Mouse (Mus musculus) heart, adult 2 months (tissue): Measurements from ENCODE around the gene Mapk7. TPM values are rescaled to one million over a fixed set of nuclear protein-coding genes. Genes with fewer than 3 reads are reported as not detected.

Experiments used
- DNase-seq, 2 experiments: peaks; one replicate each; pipeline ENCODE4 v3.0.0; 2021
- H3K27ac ChIP-seq: fragments of 200-600 bp; 2 replicates; pipeline ENCODE4 v1.8.1; 2022
- H3K27me3 ChIP-seq: fragments of 200-500 bp; 2 replicates; pipeline ENCODE4 v1.6.1; 2012; ENCODE audit warnings: mild to moderate bottlenecking, low read length, inconsistent platforms, mixed read lengths; ENCODE audit not compliant: control insufficient read depth, insufficient read depth
- H3K36me3 ChIP-seq: fragments of 200-500 bp; 2 replicates; pipeline ENCODE4 v1.6.1; 2012; ENCODE audit warnings: low read length, inconsistent platforms; ENCODE audit not compliant: control insufficient read depth, insufficient read depth
- H3K4me1 ChIP-seq: fragments of 200-500 bp; 2 replicates; pipeline ENCODE4 v1.6.1; 2011; ENCODE audit warnings: low read length; ENCODE audit not compliant: control insufficient read depth, insufficient read depth
- H3K4me3 ChIP-seq: fragments of 200-600 bp; 2 replicates; pipeline ENCODE4 v1.8.1; 2022
- H3K79me2 ChIP-seq: fragments of 200-500 bp; replicated peaks from 2 replicates; pipeline ENCODE4 v1.6.1; 2012; ENCODE audit warnings: mild to moderate bottlenecking, inconsistent platforms, low read length, moderate library complexity, mixed read lengths; ENCODE audit not compliant: control insufficient read depth, insufficient read depth
- H3K9ac ChIP-seq: fragments of 200-500 bp; 2 replicates; pipeline ENCODE4 v1.6.1; 2012; ENCODE audit warnings: low read depth, mild to moderate bottlenecking, control low read depth, inconsistent platforms, low read length, mixed read lengths
- CTCF ChIP-seq: fragments of 200-600 bp; IDR thresholded peaks from 2 replicates; pipeline ENCODE4 v1.8.1; 2022; ENCODE audit warnings: antibody characterized with exemption, mild to moderate bottlenecking, moderate library complexity
- EP300 ChIP-seq: fragments of 200-500 bp; IDR thresholded peaks from 2 replicates; pipeline ENCODE4 v1.6.1; 2011; ENCODE audit warnings: low read depth, low read length, control low read depth; ENCODE audit not compliant: insufficient read depth
- POLR2A ChIP-seq: fragments of 200-500 bp; IDR thresholded peaks from 2 replicates; pipeline ENCODE4 v1.6.1; 2011; ENCODE audit warnings: mild to moderate bottlenecking, low read depth, low read length, control low read depth; ENCODE audit not compliant: insufficient read depth
- WGBS: fragments of 180-500 bp; shearing (Covaris S2); methylation state at CpG from one replicate; pipeline ENCODE4 v1.1.7; 2018; 5-methylcytosine and 5-hydroxymethylcytosine counted together
- intact Hi-C: fragments of 180-260 bp; cut with DNase I; formaldehyde crosslinking; loops from one replicate; pipeline ENCODE4 v1.15.1; 2025
- polyA plus RNA-seq: library from polyadenylated mRNA; depleted of rRNA; stranded (reverse); fragments of >200 nt; gene quantifications from 2 replicates; pipeline ENCODE4 v1.2.3, GENCODE M21; 2012
- total RNA-seq, 2 experiments: library from RNA; stranded (reverse); gene quantifications; 2 replicates each; pipeline ENCODE4 v1.2.3; 2021

The Mapk7 gene
- total and polyA plus RNA-seq, 3 experiments: 5.5 to 12.6 (median 6.0) TPM

DNA sequence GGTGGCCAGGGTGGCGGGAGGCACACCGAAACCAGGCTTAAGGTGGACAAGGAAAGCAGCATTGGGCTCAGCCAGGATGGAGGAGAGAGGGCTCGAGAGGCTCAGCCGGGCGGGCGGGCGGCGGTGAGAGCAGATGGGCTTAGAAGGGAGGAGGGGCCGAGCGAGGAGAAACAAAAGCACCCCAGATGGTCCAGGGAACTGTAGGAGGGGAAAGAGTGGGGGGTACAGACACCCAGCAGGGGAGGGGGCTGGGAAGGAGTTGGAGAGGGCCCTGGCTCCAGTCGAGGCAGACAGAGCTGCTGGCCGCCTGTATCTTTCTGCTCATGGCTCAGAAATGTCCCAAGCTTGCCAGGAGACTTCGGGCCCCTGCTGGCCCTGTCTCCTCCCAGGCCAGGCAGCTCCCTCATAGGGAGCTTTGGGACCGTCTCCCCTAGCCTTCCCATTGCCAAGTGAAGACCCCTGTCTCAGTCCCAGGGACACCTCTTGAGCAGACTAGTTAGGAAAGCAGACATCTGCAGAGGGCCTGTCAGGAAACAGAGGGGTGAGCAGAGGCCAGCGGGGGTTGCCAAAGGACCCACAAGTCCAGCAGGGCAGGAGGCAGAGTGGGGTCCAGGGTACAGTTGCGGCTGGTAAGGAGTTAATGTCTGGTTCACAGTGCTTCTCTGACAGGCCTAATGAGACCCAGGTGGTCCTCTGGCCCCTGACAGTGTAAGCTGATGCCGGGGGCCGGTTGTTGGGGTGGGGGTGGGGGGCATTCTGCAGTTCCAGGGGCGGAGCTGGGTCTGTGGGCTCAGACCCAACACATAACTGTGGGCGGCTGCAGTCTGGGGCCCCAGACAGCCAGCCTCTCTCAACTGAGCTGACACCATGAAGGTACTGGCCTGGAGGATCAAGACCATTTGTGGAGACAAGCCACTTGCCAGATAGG lies 9.3 kb downstream of the Mapk7 start, which contains the start of gene Mfap4:
Mfap4 (plus strand) TSS at position 819 of the 928 bp plus-strand sequence.
- H3K27me3 ChIP-seq: no peaks in the 10 kb centered on the region
- H3K27ac ChIP-seq: peak within 1 kb of the TSS; percentile 33
- peaks cover 2% of the 10 kb centered on the region; the same call in 1 of the 2 replicates for H3K4me1 ChIP-seq
- no peaks in the 10 kb centered on the region for H3K79me2 ChIP-seq
- no peak within 1 kb of the TSS for H3K4me3 ChIP-seq
- intact Hi-C loops: loop anchor here (5.0 kb wide), 1 partner anchor 43 kb away; no protein-coding TSS in a partner anchor
- TF ChIP-seq EP300 (no peak), CTCF (no peak), POLR2A (no peak)
- no peak within 1 kb of the TSS for H3K9ac ChIP-seq
- H3K36me3 ChIP-seq: no peaks in the 10 kb centered on the region
- peak; percentile 57 to 65 for DNase-seq
- WGBS: 55% methylated on average over 20 of the region's 20 CpGs

DNA sequence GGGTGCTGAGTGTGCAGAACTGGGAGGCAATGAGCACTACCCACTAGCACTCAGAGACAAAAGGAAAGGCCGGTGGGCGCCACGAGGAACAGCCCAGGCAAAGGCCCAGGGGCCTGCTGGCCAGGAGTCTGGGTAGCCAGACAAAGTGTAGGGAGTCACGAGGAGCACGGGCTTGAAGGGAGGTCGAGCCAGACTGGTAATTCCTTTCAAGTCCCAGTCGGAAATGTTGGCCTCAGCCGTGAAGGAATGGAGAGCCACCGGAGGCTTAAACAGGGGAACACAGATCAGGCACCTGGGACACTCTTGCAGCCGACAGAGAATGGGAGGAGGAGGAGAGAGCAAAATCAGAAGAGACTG lies 10.0 kb downstream of the Mapk7 start:
- WGBS: 43% methylated on average over 10 of the region's 10 CpGs
- Histone ChIP-seq H3K27me3 (no peaks in the 10 kb centered on the region), H3K9ac (no peak overlapping the region), H3K36me3 (no peaks in the 10 kb centered on the region), H3K27ac (peak overlapping the region; percentile 23; the same call in 1 of the 2 replicates), H3K4me3 (no peak overlapping the region), H3K79me2 (no peaks in the 10 kb centered on the region), H3K4me1 (peaks cover 2% of the 10 kb centered on the region; the same call in 1 of the 2 replicates)
- no peak for TF ChIP-seq EP300
- DNase-seq: no peak
- intact Hi-C loops: loop anchor here (5.0 kb wide), 1 partner anchor 42 kb away; no protein-coding TSS in a partner anchor

DNA sequence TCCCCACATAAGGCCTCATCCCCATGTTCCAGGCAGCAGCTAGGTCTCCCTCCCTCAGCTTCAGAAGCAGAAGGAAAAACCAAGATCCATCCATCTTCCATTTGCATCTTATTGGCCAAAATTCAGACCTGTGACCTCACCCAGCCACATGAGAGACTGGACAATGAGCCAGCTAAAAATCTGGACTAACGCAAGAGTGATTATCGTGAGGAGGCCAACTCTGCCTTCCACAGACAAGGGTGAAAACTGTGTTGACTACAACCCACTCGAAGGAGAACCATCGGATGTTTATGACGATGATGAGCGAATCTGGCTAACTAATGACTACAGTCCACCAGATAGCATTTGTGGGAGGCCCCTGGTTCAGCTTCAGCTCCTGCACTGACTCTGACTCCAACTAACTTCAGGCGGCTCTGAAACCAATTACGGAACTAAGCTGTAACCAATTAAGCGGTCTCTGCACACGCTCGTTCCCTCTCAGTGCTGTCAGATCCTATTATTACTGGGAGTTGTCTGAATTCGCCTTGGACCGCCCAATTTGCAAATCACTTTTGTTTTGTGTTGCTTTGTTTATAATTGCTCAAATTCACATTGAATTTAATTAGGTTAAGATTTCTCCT lies 10.9 kb downstream of the Mapk7 start:
- 85% methylated on average over 13 of the region's 13 CpGs for WGBS
- H3K36me3 ChIP-seq: no peaks in the 10 kb centered on the region
- intact Hi-C loops: loop anchor here (5.0 kb wide), 1 partner anchor 41 kb away; no protein-coding TSS in a partner anchor
- H3K27me3 ChIP-seq: no peaks in the 10 kb centered on the region
- no peak overlapping the region for H3K27ac ChIP-seq
- TF ChIP-seq POLR2A (no peak), CTCF (no peak), EP300 (no peak)
- H3K79me2 ChIP-seq: no peaks in the 10 kb centered on the region
- no peak overlapping the region for H3K9ac ChIP-seq
- DNase-seq: no peak
- H3K4me1 ChIP-seq: peaks cover 2% of the 10 kb centered on the region; the same call in 1 of the 2 replicates
- H3K4me3 ChIP-seq: no peak overlapping the region

GRCm38 (mm10) chr11:61481239-61482090 lies 12.7 kb downstream of the Mapk7 start:
- H3K27ac ChIP-seq: no peak overlapping the region
- no peak overlapping the region for H3K9ac ChIP-seq
- no peaks in the 10 kb centered on the region for H3K27me3 ChIP-seq
- H3K79me2 ChIP-seq: no peaks in the 10 kb centered on the region
- TF ChIP-seq POLR2A (no peak), EP300 (no peak), CTCF (no peak)
- 71% methylated on average over 9 of the region's 9 CpGs for WGBS
- no peak for DNase-seq
- intact Hi-C loops: loop anchor here (5.0 kb wide), 1 partner anchor 39 kb away; no protein-coding TSS in a partner anchor
- no peaks in the 10 kb centered on the region for H3K36me3 ChIP-seq
- no peak overlapping the region for H3K4me3 ChIP-seq
- H3K4me1 ChIP-seq: no peaks in the 10 kb centered on the region

DNA sequence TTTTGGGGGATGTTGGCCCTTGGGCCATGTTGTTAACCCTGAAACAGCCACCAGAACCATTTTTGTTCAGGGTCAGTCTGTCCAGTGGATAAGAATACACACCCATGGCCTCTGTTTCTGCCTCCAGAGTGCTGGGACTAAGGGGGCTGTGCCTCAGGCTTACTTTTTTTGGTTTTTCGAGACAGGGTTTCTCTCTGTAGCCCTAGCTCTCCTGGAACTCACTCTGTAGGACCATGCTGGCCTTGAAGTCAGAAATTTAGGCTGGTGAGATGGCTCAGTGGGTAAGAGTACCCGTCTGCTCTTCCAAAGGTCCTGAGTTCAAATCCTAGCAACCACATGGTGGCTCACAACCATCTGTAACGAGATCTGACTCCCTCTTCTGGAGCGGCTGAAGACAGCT lies 15.4 kb downstream of the Mapk7 start:
- intact Hi-C loops: no loop called here
- no peaks in the 10 kb centered on the region for H3K4me1 ChIP-seq
- no peak for DNase-seq
- H3K27me3 ChIP-seq: no peaks in the 10 kb centered on the region
- no peaks in the 10 kb centered on the region for H3K36me3 ChIP-seq
- H3K27ac ChIP-seq: no peak overlapping the region
- H3K9ac ChIP-seq: no peak overlapping the region
- no peak for TF ChIP-seq POLR2A
- no peak for TF ChIP-seq CTCF
- TF ChIP-seq EP300: no peak
- 90% methylated on average over 4 of the region's 4 CpGs for WGBS
- no peak overlapping the region for H3K4me3 ChIP-seq
- H3K79me2 ChIP-seq: no peaks in the 10 kb centered on the region
